Mouse (Mus musculus): ENCODE measurements around the gene Ankrd44. TPM values are rescaled to one million over a fixed set of nuclear protein-coding genes. Genes with fewer than 3 reads are reported as not detected.

Ankrd44 gene
- total RNA-seq, 2 experiments from 2014 or later = 17.5 to 19.2 TPM

DNA sequence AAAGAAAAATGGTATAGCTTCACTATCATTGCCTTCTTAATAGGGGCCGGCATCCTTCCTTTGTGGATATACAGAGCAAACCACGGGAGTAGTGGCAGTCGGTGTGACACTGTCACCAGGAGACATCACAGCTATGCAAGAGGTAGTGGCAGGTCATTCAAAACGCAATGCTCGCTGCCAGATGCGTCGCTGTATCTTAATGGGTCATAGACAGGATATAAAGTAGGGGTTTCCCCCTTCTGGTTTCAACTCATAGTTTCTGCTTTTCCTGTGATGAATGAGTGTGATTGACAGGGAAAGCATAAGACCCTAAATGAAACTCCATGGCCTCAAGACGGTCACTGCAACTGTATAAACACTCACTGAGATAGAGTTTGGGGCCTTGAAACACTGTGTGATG is 98.4 kb downstream of the Ankrd44 start:
- ATAC-seq (replicated peaks; ENCODE audit: low FRiP score, low TSS enrichment, poor library complexity, severe bottlenecking) = no peak

- no peak for ATAC-seq (replicated peaks; ENCODE audit: low FRiP score, low TSS enrichment, poor library complexity, severe bottlenecking)
Measured at GRCm38 (mm10) chr1:54827351-54827750, 98.8 kb downstream of the Ankrd44 start.

DNA sequence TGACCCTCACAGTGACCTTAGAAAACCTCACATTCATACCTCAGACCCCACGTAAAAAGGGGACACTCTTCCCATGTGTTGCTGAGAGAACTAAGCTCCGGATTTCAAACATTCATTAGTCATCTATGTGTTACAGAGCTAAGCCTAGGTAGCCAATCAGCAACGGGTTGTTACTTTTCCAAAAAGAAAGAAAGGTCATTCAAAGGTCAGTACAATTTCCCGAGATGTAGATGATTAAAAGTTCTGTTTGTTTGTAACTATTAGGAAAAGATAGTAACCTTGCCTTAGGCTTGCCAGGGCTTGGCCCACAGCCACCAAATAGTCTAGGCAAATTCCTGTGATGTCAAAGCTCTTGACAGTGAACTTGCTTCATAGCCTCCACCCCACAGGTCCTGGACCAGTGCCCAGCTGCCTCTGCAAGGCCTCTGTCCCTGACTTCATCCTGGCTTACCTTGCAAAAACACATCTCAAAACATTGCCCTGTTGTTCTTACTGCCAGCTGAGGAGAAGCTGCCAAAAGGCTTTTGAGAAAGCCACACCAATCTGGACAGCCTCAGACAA is 99.7 kb downstream of the Ankrd44 start:
- ATAC-seq (replicated peaks; ENCODE audit: low FRiP score, low TSS enrichment, poor library complexity, severe bottlenecking) = peak; percentile 71

- peak; percentile 34; the same call in 1 of the 2 replicates for ATAC-seq (replicated peaks; ENCODE audit: low FRiP score, low TSS enrichment, poor library complexity, severe bottlenecking)
Measured at GRCm38 (mm10) chr1:54825718-54826425, 100.3 kb downstream of the Ankrd44 start.

GRCm38 (mm10) chr1:54824106-54824808 is 101.9 kb downstream of the Ankrd44 start:
- no peak for ATAC-seq (replicated peaks; ENCODE audit: low FRiP score, low TSS enrichment, poor library complexity, severe bottlenecking)

DNA sequence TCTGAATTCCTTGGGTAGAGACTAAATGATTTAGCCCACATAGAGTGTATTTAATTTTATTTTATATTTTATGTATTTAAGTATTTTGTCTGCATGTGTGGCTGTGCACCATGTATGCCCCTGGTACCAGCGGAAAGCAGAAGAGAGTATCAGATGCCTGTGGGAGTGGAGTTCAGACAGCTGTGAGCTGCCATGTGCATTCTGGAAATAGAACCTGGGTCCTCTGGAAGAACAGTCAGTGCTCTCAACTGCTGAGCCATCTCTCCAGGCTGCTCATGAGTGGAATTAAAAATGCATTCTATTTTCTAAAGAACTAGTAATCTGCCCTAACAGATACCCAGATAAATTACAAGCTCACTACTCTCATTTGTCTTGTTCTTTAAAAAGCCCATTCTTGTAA is 104.4 kb downstream of the Ankrd44 start:
- ATAC-seq (replicated peaks; ENCODE audit: low FRiP score, low TSS enrichment, poor library complexity, severe bottlenecking) = no peak

DNA sequence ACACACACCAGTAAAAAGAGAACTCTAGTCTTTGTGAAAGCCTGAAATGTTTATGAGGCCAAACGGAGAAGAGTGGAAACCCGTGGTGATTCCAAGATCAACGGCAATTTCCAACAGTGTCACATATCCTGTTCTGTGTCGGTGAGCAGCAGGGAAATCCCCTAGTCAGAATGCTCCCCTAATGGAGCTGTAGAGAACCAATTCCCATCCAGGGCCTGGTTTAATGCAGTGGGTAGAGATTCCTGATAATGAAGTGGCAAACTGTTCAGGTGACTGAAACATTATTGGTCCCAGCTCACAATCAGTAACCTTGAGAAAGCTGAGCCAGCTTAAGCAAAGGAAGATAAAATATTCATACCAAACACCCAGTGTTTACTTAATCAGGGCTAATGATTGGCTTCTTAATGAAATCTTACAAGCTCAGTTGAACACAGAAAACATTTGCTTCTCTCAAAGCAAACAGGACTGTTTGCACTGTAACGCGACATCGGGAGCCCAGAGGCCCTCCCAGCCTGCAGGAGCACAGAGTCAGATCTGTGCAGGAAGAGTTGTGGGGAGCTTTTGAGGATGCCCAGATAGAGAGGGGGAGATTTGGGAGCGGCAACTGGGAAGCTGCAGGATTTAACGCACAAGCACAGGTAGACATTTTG is 110.9 kb downstream of the Ankrd44 start:
- no peak for ATAC-seq (replicated peaks; ENCODE audit: low FRiP score, low TSS enrichment, poor library complexity, severe bottlenecking)

DNA sequence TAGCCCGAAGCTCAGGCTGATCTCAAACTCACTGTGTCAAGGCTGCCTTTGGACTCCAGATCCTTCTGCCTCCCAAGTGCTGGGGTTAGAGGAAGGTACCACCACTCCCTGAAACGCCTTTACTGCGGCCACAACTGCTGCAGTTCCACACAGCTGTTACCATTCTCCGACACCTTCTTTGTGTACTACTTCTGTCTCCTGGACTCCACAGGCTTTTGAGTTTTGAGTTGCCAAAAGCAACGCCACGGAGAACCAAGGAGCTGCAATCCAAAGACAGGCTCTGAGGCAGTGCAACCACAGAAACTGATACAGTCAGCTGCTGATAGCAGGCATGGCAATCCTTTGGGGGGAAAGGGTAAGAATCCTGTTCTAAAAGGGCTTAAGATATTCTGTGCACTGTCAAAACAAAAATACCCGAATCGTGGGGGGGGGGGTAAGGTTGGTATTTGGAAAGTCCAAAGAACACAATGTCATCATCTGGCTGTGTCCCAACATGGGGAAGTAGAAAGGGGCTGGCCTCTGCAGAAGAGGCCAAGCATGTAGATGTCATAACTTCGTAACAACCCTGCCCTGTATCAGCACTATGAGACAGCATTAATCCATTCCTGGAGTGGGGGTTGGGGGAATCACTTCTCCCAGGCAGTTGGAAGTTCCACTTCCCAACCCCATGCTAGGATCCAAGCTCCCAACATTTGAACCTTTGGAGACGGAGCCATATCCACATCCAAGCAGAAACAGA is 116.2 kb downstream of the Ankrd44 start:
- no peak for ATAC-seq (replicated peaks; ENCODE audit: low FRiP score, low TSS enrichment, poor library complexity, severe bottlenecking)

DNA sequence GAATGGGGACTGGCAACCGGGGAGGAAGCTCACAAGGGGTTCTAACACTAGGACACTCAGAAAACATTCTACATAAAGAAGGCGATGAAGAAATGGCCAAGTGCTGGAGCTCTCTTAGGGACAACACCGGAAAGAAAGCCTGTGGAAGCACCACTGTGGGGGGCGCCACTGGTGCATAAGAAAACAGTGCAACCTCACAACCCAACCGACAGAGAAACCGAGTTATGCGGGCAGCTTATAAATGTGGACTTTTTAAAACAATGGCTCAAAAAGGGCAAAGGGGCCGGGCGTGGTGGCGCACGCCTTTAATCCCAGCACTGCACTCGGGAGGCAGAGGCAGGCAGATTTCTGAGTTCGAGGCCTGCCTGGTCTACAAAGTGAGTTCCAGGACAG is 117.1 kb downstream of the Ankrd44 start:
- ATAC-seq (replicated peaks; ENCODE audit: low FRiP score, low TSS enrichment, poor library complexity, severe bottlenecking) = no peak

GRCm38 (mm10) chr1:54808401-54809097 is 117.6 kb downstream of the Ankrd44 start:
- no peak for ATAC-seq (replicated peaks; ENCODE audit: low FRiP score, low TSS enrichment, poor library complexity, severe bottlenecking)

GRCm38 (mm10) chr1:54807832-54808231 is 118.4 kb downstream of the Ankrd44 start:
- no peak for ATAC-seq (replicated peaks; ENCODE audit: low FRiP score, low TSS enrichment, poor library complexity, severe bottlenecking)

DNA sequence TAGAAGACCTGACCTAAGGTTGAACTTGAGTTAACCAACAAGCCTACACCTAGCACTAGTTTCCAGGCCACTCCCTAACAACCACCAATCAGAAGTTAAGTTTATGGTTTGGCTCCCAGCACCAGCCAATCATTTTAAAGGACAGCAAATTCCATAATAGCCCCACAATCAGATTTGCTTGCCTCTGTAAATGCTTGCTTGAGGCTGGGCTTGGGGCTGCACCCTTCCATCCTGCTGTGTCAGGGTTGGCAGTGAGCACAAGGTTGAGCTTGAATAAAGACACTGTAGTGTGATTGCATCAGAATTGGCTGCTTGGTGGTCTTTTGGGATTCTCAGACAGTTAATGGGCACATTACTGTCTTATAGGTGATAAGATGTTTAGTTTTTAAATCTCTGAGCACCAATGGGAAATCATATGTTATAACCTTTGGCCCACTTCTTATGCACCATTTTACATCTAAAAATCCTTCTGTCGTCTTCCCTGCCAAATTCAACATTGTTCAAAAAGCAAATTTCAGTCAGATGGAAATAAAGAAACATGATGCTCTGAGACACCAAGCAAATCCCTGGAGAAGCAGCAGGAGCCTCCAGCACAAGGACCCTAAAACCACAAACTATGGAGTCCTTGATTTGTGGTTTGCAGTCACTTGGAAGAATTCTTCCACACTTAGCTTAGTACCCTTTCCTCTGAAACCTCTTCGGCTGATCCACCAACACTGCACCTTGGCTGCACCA is 119.9 kb downstream of the Ankrd44 start:
- no peak for ATAC-seq (replicated peaks; ENCODE audit: low FRiP score, low TSS enrichment, poor library complexity, severe bottlenecking)

- ATAC-seq (replicated peaks; ENCODE audit: low FRiP score, low TSS enrichment, poor library complexity, severe bottlenecking) = no peak
Measured at GRCm38 (mm10) chr1:54804406-54804805, 121.8 kb downstream of the Ankrd44 start.

GRCm38 (mm10) chr1:54802703-54803102 is 123.5 kb downstream of the Ankrd44 start:
- ATAC-seq (replicated peaks; ENCODE audit: low FRiP score, low TSS enrichment, poor library complexity, severe bottlenecking) = no peak

DNA sequence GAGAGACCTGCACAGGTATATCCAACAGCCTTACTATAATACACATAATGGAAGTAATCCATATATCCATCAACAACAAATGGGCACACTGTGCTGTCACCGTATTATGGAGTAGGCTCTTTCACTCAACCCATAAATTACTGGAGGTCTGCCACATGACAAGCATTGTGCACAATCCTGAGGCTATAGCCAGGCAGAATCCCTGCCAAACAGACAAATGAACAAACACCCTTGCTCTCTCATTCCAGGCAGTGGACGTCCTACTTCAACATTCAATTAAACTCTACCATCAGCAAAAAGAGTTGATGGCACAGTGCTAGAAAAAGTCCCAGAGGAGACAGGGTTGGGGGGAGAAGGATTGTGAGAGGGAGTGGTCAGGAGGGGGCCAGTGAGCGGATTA is 124.9 kb downstream of the Ankrd44 start:
- ATAC-seq (replicated peaks; ENCODE audit: low FRiP score, low TSS enrichment, poor library complexity, severe bottlenecking) = no peak

GRCm38 (mm10) chr1:54799421-54799820 is 126.8 kb downstream of the Ankrd44 start:
- no peak for ATAC-seq (replicated peaks; ENCODE audit: low FRiP score, low TSS enrichment, poor library complexity, severe bottlenecking)

DNA sequence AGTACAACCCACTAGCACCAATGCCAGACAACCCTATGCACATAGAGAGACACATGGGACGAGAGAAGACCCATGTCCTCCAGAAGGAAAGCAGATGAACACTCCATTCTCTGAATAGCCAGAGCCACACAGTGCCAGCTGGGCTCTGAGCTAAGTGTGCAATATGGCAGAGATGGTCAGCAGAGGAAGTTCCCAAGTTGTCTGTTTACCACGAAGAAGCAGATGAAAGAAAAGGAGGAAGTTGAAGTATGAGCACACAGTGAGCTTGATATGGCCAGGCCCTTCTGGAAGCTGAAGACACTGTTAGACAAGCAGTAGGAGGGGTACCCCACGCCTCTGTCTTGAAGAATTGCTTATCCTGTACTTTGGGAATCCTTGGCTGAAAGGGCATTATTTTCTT is 127.8 kb downstream of the Ankrd44 start:
- ATAC-seq (replicated peaks; ENCODE audit: low FRiP score, low TSS enrichment, poor library complexity, severe bottlenecking) = no peak

DNA sequence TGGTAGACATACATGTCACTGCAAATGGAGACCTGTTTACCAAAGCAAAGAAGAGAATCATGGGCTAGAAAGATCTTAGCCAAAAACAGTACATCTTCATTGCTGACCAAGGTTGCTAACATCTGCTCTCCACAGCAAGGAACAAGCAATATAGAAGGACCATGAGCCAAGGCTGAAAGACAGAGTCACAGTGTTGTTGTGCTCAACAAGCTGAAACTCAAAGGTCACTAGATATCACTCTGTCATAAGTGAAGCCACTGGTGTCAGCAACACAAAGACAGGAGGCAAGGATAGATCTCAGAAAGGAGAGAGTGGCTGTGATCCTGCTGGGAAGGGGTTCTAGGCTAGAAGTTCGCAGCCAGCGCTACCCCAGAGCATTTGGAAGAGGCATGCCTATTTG is 131.5 kb downstream of the Ankrd44 start:
- ATAC-seq (replicated peaks; ENCODE audit: low FRiP score, low TSS enrichment, poor library complexity, severe bottlenecking) = no peak

Data from megakaryocyte-erythroid progenitor cell, adult 5-6 weeks (primary cell).